Mouse (Mus musculus) ES-E14 (cell line): ENCODE results near the gene Pebp1. TPM values are rescaled to one million over a fixed set of nuclear protein-coding genes. Genes with fewer than 3 reads are reported as not detected.

Source experiments
- DNase-seq: peaks from one replicate; pipeline ENCODE4 v3.0.0-alpha.2; 2013; ENCODE audit warnings: low read depth, low spot score
- H3K27ac ChIP-seq: 2 replicates; pipeline ENCODE4 v1.5.1; 2012; ENCODE audit warnings: low read depth, mild to moderate bottlenecking, low read length, moderate library complexity, mixed read lengths; ENCODE audit not compliant: poor library complexity, insufficient read depth, severe bottlenecking
- H3K36me3 ChIP-seq: 2 replicates; pipeline ENCODE4 v1.6.1; 2012; ENCODE audit warnings: mild to moderate bottlenecking, low read length, moderate library complexity, mixed read lengths; ENCODE audit not compliant: control insufficient read depth, poor library complexity, insufficient read depth, severe bottlenecking
- H3K4me1 ChIP-seq, 2 experiments: fragments of 150-350 bp in 1 of 2; sonication (generic) in 1 of 2; 2 replicates each; pipeline ENCODE4 v1.6.1; 2012; ENCODE audit warnings: low read length in 2 of 2, mild to moderate bottlenecking in 1 of 2, mixed read lengths in 1 of 2; ENCODE audit not compliant: control insufficient read depth in 2 of 2, insufficient read depth in 2 of 2, poor library complexity in 1 of 2
- H3K4me3 ChIP-seq, 2 experiments: fragments of 150-350 bp in 1 of 2; sonication (generic) in 1 of 2; 2 replicates each; pipeline ENCODE4 v1.5.1; 2012; ENCODE audit warnings: low read length in 2 of 2, low read depth in 1 of 2, mild to moderate bottlenecking in 1 of 2, mixed read lengths in 1 of 2; ENCODE audit not compliant: insufficient read depth in 1 of 2, poor library complexity in 1 of 2, severe bottlenecking in 1 of 2
- H3K9ac ChIP-seq: 2 replicates; pipeline ENCODE4 v1.6.1; 2012; ENCODE audit warnings: low read depth, mild to moderate bottlenecking, low read length, mixed read lengths; ENCODE audit not compliant: poor library complexity, insufficient read depth, severe bottlenecking
- H3K9me3 ChIP-seq: fragments of 150-350 bp; sonication (generic); 2 replicates; pipeline ENCODE4 v1.6.1; 2012; ENCODE audit warnings: low read depth, mild to moderate bottlenecking, low read length; ENCODE audit not compliant: control insufficient read depth, insufficient read depth
- CHD2 ChIP-seq: IDR thresholded peaks from 2 replicates; pipeline ENCODE4 v1.6.1; 2014; ENCODE audit warnings: mild to moderate bottlenecking, low read depth, low read length, inconsistent platforms
- HCFC1 ChIP-seq: IDR thresholded peaks from 2 replicates; pipeline ENCODE4 v1.6.1; 2012; ENCODE audit warnings: low read length, inconsistent platforms, borderline replicate concordance; ENCODE audit not compliant: insufficient read depth
- MAFK ChIP-seq: IDR thresholded peaks from 2 replicates; pipeline ENCODE4 v1.6.1; 2014; ENCODE audit warnings: mild to moderate bottlenecking, low read depth, low read length, inconsistent platforms; ENCODE audit not compliant: insufficient read depth
- ZC3H11A ChIP-seq: IDR thresholded peaks from 2 replicates; pipeline ENCODE4 v1.6.1; 2012; ENCODE audit warnings: low read depth, mild to moderate bottlenecking, inconsistent platforms, low read length, borderline replicate concordance
- ZNF384 ChIP-seq: IDR thresholded peaks from 2 replicates; pipeline ENCODE4 v1.6.1; 2012; ENCODE audit warnings: low read depth, low read length, inconsistent platforms
- in situ Hi-C, 2 experiments: fragments of 600-800 bp; cut with MboI; formaldehyde crosslinking; loops; one replicate each; pipeline ENCODE4 v1.15.1; 2025; ENCODE audit warnings: low sequenced_read_pairs in 2 of 2, inconsistent platforms in 1 of 2; ENCODE audit not compliant: unreplicated experiment in 2 of 2
- total RNA-seq: library from RNA; depleted of rRNA; stranded (reverse); fragments of 300-350 nt; gene quantifications from 2 replicates; pipeline ENCODE4 v1.2.3, GENCODE M21; 2012

Pebp1 gene
- total RNA-seq, 1 experiment = 381 TPM

DNA sequence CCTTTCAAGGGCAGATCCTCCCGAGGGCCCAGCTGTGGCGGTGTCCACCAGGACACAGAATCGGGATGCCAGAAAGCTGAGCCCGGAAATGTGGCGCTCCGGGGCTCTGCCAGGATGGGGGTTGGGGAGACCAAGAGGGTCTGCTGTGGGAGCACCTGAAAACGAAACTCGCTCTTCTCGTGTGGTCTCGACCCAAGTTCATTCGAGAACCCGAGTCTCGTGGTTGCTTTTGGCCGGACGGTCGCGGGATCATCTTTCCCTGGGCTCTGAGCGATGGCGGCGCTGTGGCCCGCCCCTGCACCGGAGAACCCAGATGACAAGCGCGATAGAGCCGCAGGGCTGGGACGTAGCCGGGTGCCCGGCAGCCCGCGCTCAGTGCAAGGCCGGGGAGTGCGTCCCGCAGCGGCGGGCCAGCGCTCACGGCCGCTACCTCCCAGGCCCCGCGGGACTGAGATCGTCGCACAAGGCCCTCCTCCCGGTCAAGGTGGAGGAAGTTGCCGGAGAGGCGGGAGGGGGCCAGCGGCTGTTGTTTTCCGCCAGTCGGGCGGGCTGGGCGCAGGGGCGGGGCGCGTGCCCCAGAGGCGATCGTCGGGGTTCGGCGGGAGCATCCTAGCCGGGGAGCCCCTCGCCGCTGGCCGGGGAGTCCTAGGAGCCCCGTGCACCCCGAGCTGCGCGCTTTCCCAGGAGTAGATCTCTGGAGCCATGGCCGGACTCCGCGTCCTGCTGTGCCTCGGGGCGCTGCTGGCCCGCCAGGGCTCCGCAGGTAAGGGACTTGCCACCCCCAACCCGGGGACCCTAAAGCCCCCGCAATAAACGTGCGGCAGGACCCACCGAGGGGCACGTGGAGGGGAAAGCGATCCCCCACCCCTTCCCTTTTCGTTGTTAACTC lies 31.6 kb upstream of the Pebp1 start, which contains the start of gene Vsig10:
TSS of gene Vsig10 (plus strand) at position 343 of the 889 bp plus-strand sequence.
- Histone ChIP-seq H3K27ac (0 out of 2 replicates have a peak within 1 kb of the TSS, but pooled peaks have one; percentile 3), H3K36me3 (no peaks in the 10 kb centered on the region)
- in situ Hi-C loops = no loop called here

GRCm38 (mm10) chr5:117314587-117315428 lies 27.4 kb upstream of the Pebp1 start:
- TF ChIP-seq ZNF384 (no peak), CHD2 (no peak), MAFK (no peak), ZC3H11A (no peak), HCFC1 (no peak)
- Histone ChIP-seq H3K4me3 (peak overlapping the region; percentile 7 to 51; a peak in 1 of 4 replicates), H3K9me3 (no peaks in the 10 kb centered on the region), H3K4me1 (peaks cover 0 to 15% of the 10 kb centered on the region in 2 experiments; a peak in 2 of 4 replicates), H3K27ac (peak overlapping the region; percentile 83), H3K36me3 (no peaks in the 10 kb centered on the region), H3K9ac (peak overlapping the region; percentile 31; the same call in 1 of the 2 replicates)
- in situ Hi-C loops = no loop called here
- no peak for DNase-seq

More for the DNA sequence above, 31.6 kb upstream of the Pebp1 start, which contains the start of gene Vsig10:
- Histone ChIP-seq H3K4me3 (peak within 1 kb of the TSS; percentile 79 to 95), H3K9me3 (no peaks in the 10 kb centered on the region), H3K4me1 (peaks cover 3 to 18% of the 10 kb centered on the region in 2 experiments; a peak in 2 of 4 replicates), H3K9ac (peak within 1 kb of the TSS; percentile 77)
- no peak for DNase-seq
- TF ChIP-seq ZC3H11A = no peak
- TF ChIP-seq ZNF384 = no peak
- no peak for TF ChIP-seq HCFC1
- no peak for TF ChIP-seq CHD2
- no peak for TF ChIP-seq MAFK

- DNase-seq = no peak
- in situ Hi-C loops = no loop called here
- no peak for TF ChIP-seq CHD2
- no peak for TF ChIP-seq MAFK
- no peak for TF ChIP-seq HCFC1
- TF ChIP-seq ZNF384 = no peak
- TF ChIP-seq ZC3H11A = no peak
- Histone ChIP-seq H3K4me1 (peaks cover 0 to 15% of the 10 kb centered on the region in 2 experiments; a peak in 2 of 4 replicates), H3K27ac (peak overlapping the region; percentile 83), H3K4me3 (peak overlapping the region; percentile 51 to 59), H3K9ac (peak overlapping the region; percentile 64; the same call in 1 of the 2 replicates), H3K9me3 (no peaks in the 10 kb centered on the region), H3K36me3 (no peaks in the 10 kb centered on the region)
Measured at GRCm38 (mm10) chr5:117313909-117314308, 26.5 kb upstream of the Pebp1 start.

GRCm38 (mm10) chr5:117313420-117313819 lies 26.0 kb upstream of the Pebp1 start:
- TF ChIP-seq HCFC1 (no peak), CHD2 (no peak), ZC3H11A (no peak), MAFK (no peak), ZNF384 (no peak)
- Histone ChIP-seq H3K27ac (no peak overlapping the region), H3K4me3 (peak overlapping the region; percentile 51 to 59), H3K4me1 (peaks cover 0 to 14% of the 10 kb centered on the region in 2 experiments; a peak in 2 of 4 replicates), H3K36me3 (no peaks in the 10 kb centered on the region), H3K9me3 (no peaks in the 10 kb centered on the region), H3K9ac (no peak overlapping the region; the same call in 1 of the 2 replicates)
- in situ Hi-C loops = no loop called here
- no peak for DNase-seq
